8 mouse cellular contexts compared by ENCODE assay signal in genomic region chr2:170130780-170131645, GRCm38 (mm10). TPM values are rescaled to one million over a fixed set of nuclear protein-coding genes. Genes with fewer than 3 reads are reported as not detected.
A peak's percentile ranks its signal among the peaks of the same experiment; 100 is the strongest.
DNase-seq lines count a peak whose midpoint lies in the region; ATAC-seq and TF ChIP-seq lines count a peak whose summit lies in the region.

No protein-coding gene starts in this region.

- no peaks in the 10 kb centered on the region for H3K36me3 ChIP-seq in hindbrain, postnatal 0 days (ENCODE audit: insufficient read depth, low read length)

- 0 out of 2 replicates have a peak, but pooled peaks cover 3% of the 10 kb centered on the region for H3K4me1 ChIP-seq in hindbrain, postnatal 0 days (ENCODE audit: insufficient read depth, low read length)

- intact Hi-C loops in left cerebral cortex, postnatal 14 days (cut with DNase I) = loop anchor here (5.0 kb wide), 3 partner anchors 66 to 186 kb away; no protein-coding TSS in a partner anchor

- POLR2A ChIA-PET in Patski (lab: Charles Lee) = interaction anchor here (0.6 to 1.6 kb wide), 4 partner anchors 8 to 220 kb away, joined by 3 to 4 read pairs (median 4); partner anchors contain the start of gene Zfp217

- CTCF ChIA-PET in Patski (lab: Charles Lee) = interaction anchor here (2.7 kb wide), 1 partner anchor 17 kb away, joined by 10 read pairs; the partner anchor contains the start of gene Zfp217

- TF ChIP-seq CTCF in Patski (IDR thresholded peaks at IDR 0.05) = no peak
- TF ChIP-seq CTCF in hindbrain, postnatal 0 days (IDR thresholded peaks at IDR 0.05; ENCODE audit: low read depth) = no peak

- under 1% methylated on average over 97 of the region's 122 CpGs for WGBS in hindbrain, postnatal 0 days

- ATAC-seq in Patski = peak; percentile 67
- peak; percentile 94 for ATAC-seq in hindbrain, postnatal 0 days
- peak; percentile 26 for ATAC-seq in megakaryocyte progenitor cell, adult 5-6 weeks (replicated peaks; ENCODE audit: poor library complexity)

- H3K4me2 ChIP-seq in hindbrain, postnatal 0 days (ENCODE audit: low read depth, low read length) = peak overlapping the region; percentile 67

- in situ Hi-C loops in Patski (cut with MboI; ENCODE audit: low pct_unique_long_range_greater_than_20kb) = no loop called here

- H3K27me3 ChIP-seq in Patski = no peaks in the 10 kb centered on the region
- no peaks in the 10 kb centered on the region for H3K27me3 ChIP-seq in hindbrain, postnatal 0 days (ENCODE audit: insufficient read depth, low read length)

- DNase-seq in Patski (ENCODE audit: low read depth, low spot score) = no peak
- peak; percentile 15 to 39 for DNase-seq in cerebellum, postnatal 36 days
- DNase-seq in gastrocnemius, adult 8-10 months (ENCODE audit: low spot score in 2 of 2) = peak; percentile 70 to 80
- DNase-seq in hindbrain, postnatal 0 days (ENCODE audit: low spot score) = peak; percentile 94
- peak; percentile 75 to 79 for DNase-seq in left cerebral cortex, postnatal 14 days (ENCODE audit: low spot score in 2 of 2)
- peak; percentile 85 for DNase-seq in right cerebral cortex, postnatal 14 days
- peak; percentile 83 for DNase-seq in urinary bladder, postnatal 25 days (ENCODE audit: low spot score)

- peak overlapping the region; percentile 72 for H3K9ac ChIP-seq in hindbrain, postnatal 0 days (replicated peaks; ENCODE audit: low read length)

- H3K9me3 ChIP-seq in hindbrain, postnatal 0 days (ENCODE audit: low read length) = no peaks in the 10 kb centered on the region

- H3K4me3 ChIP-seq in hindbrain, postnatal 0 days (ENCODE audit: low read length) = peak overlapping the region; percentile 77

- H3K27ac ChIP-seq in hindbrain, postnatal 0 days = peak overlapping the region; percentile 80

RNA-seq across cellular contexts. Expression of gene Zfp217, which starts 16.9 kb away (rescaled TPM):
- 26.7 TPM for polyA plus RNA-seq in Patski (2021)
- total RNA-seq in gastrocnemius, adult 8-10 months (2022) = 1 to 10 TPM; 5.9 to 7.5 (median 6.7) TPM
- 3.5 and 8.5 TPM in 2 replicates for total RNA-seq in hindbrain, postnatal 0 days (2014; rRNA removed)
- 0.59 and 0.61 TPM in 2 replicates for polyA plus RNA-seq in hindbrain, postnatal 0 days (2015; fragmentation: Nextera tagmentation; extraction: Ambion mirVana)
- 1 to 10 TPM; 3.3 to 3.7 TPM for total RNA-seq in left cerebral cortex, postnatal 14 days (2021)
- total RNA-seq in megakaryocyte progenitor cell, adult 5-6 weeks (2015) = 23.6 and 30.2 TPM in 2 replicates
- 30.4 and 31.2 TPM in 2 replicates for total RNA-seq in megakaryocyte progenitor cell, adult 5-6 weeks (2017)

Comparison
In these comparisons a context has a peak if more than half of its experiments do, and no peak if none do; other contexts are left out.
1. ATAC-seq: peak in every context shown above with its lines; median percentile 94 in hindbrain, postnatal 0 days; 67 in Patski; 26 in megakaryocyte progenitor cell, adult 5-6 weeks.